Mouse (Mus musculus) 3134 (cell line): ENCODE results near the gene Tshz3.

Experiments
- DNase-seq: peaks from one replicate; pipeline ENCODE4 v3.0.0-alpha.2; 2011; ENCODE audit warnings: low spot score; ENCODE audit not compliant: insufficient read length; ENCODE audit errors: extremely low read depth

The Tshz3 gene

GRCm38 (mm10) chr7:36776956-36777355, 79.0 kb downstream of the Tshz3 start:
- DNase-seq, result no peak

- no peak for DNase-seq
These were observed 80.5 kb downstream of the Tshz3 start for GRCm38 (mm10) chr7:36778456-36778855.

GRCm38 (mm10) chr7:36784243-36784773, 86.4 kb downstream of the Tshz3 start:
- DNase-seq, result no peak

- DNase-seq, result no peak
These were observed 88.9 kb downstream of the Tshz3 start for GRCm38 (mm10) chr7:36786713-36787421.

- DNase-seq, result no peak
These were observed 98.7 kb downstream of the Tshz3 start for GRCm38 (mm10) chr7:36796392-36797187.
